Mouse (Mus musculus): ENCODE results near the gene Chac1.

DNA sequence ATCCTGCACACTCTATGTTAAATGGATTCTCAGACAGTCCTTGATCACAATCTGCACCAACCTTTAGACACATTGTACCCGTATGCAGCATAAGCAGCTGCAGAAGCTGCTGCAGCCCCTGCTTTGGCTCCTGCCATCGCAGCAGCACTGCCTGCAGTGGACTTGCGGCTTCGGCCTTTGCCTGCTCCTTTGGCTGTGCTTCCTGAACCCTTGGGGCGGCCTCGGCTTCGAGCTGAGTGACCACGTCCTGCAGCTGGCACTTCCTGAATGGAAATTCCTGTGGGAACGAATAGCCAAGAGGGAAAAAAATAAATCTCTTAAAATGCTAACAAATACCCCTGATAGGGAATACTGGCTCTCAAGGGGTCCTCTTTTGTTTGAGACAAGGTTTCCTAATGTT lies 26.3 kb downstream of the Chac1 start:
- TF ChIP-seq GATA1 (IDR thresholded peaks at IDR 0.05; ENCODE audit: borderline replicate concordance, low read length) (no peak), FLI1 (IDR thresholded peaks at IDR 0.05; ENCODE audit: low read length) (no peak)
